Mouse (Mus musculus): ENCODE measurements around the gene Gm21905.

Gene Gm21905

GRCm38 (mm10) chr5:67946321-67946720 lies at the start of gene Gm21905:
Gm21905 (minus strand) TSS chr5:67946421.
- Histone ChIP-seq H3K4me1 (replicated peaks; ENCODE audit: low read depth, low read length) (no peaks in the 10 kb centered on the region), H3K36me3 (ENCODE audit: insufficient read depth, low read length) (no peaks in the 10 kb centered on the region), H3K9me3 (ENCODE audit: low read length) (peaks cover 10% of the 10 kb centered on the region), H3K4me3 (replicated peaks; ENCODE audit: low read length) (no peak within 1 kb of the TSS), H3K27me3 (ENCODE audit: insufficient read depth, low read length) (no peaks in the 10 kb centered on the region)
- TF ChIP-seq POU5F1 (IDR thresholded peaks at IDR 0.05; ENCODE audit: borderline replicate concordance, low read length) (no peak), NANOG (IDR thresholded peaks at IDR 0.05; ENCODE audit: borderline replicate concordance, low read length) (no peak), CTCF (conservative IDR thresholded peaks at IDR 0.05; ENCODE audit: low read length) (no peak)

- H3K27me3 ChIP-seq (ENCODE audit: insufficient read depth, low read length), result no peaks in the 10 kb centered on the region
- no peak for TF ChIP-seq CTCF (conservative IDR thresholded peaks at IDR 0.05; ENCODE audit: low read length)
- no peak for TF ChIP-seq POU5F1 (IDR thresholded peaks at IDR 0.05; ENCODE audit: borderline replicate concordance, low read length)
- no peak for TF ChIP-seq NANOG (IDR thresholded peaks at IDR 0.05; ENCODE audit: borderline replicate concordance, low read length)
- H3K4me3 ChIP-seq (replicated peaks; ENCODE audit: low read length), result no peak overlapping the region
- no peaks in the 10 kb centered on the region for H3K36me3 ChIP-seq (ENCODE audit: insufficient read depth, low read length)
- H3K4me1 ChIP-seq (replicated peaks; ENCODE audit: low read depth, low read length), result no peaks in the 10 kb centered on the region
- no peaks in the 10 kb centered on the region for H3K9me3 ChIP-seq (ENCODE audit: low read length)
These were observed 44.2 kb upstream of the Gm21905 start for GRCm38 (mm10) chr5:67990426-67990825.

GRCm38 (mm10) chr5:67981946-67982526 lies 35.8 kb upstream of the Gm21905 start:
- Histone ChIP-seq H3K27me3 (ENCODE audit: insufficient read depth, low read length) (no peaks in the 10 kb centered on the region), H3K9me3 (ENCODE audit: low read length) (no peaks in the 10 kb centered on the region), H3K36me3 (ENCODE audit: insufficient read depth, low read length) (no peaks in the 10 kb centered on the region), H3K4me1 (replicated peaks; ENCODE audit: low read depth, low read length) (no peaks in the 10 kb centered on the region), H3K4me3 (replicated peaks; ENCODE audit: low read length) (no peak overlapping the region)
- TF ChIP-seq NANOG (IDR thresholded peaks at IDR 0.05; ENCODE audit: borderline replicate concordance, low read length), result no peak
- no peak for TF ChIP-seq CTCF (conservative IDR thresholded peaks at IDR 0.05; ENCODE audit: low read length)
- TF ChIP-seq POU5F1 (IDR thresholded peaks at IDR 0.05; ENCODE audit: borderline replicate concordance, low read length), result no peak

- Histone ChIP-seq H3K27me3 (ENCODE audit: insufficient read depth, low read length) (no peaks in the 10 kb centered on the region), H3K4me1 (replicated peaks; ENCODE audit: low read depth, low read length) (no peaks in the 10 kb centered on the region), H3K4me3 (replicated peaks; ENCODE audit: low read length) (no peak overlapping the region), H3K9me3 (ENCODE audit: low read length) (no peaks in the 10 kb centered on the region), H3K36me3 (ENCODE audit: insufficient read depth, low read length) (no peaks in the 10 kb centered on the region)
- no peak for TF ChIP-seq POU5F1 (IDR thresholded peaks at IDR 0.05; ENCODE audit: borderline replicate concordance, low read length)
- no peak for TF ChIP-seq NANOG (IDR thresholded peaks at IDR 0.05; ENCODE audit: borderline replicate concordance, low read length)
- no peak for TF ChIP-seq CTCF (conservative IDR thresholded peaks at IDR 0.05; ENCODE audit: low read length)
These were observed 23.3 kb upstream of the Gm21905 start for GRCm38 (mm10) chr5:67969536-67969935.

GRCm38 (mm10) chr5:67961708-67962629 lies 15.7 kb upstream of the Gm21905 start:
- H3K4me3 ChIP-seq (replicated peaks; ENCODE audit: low read length), result no peak overlapping the region
- no peak for TF ChIP-seq NANOG (IDR thresholded peaks at IDR 0.05; ENCODE audit: borderline replicate concordance, low read length)
- TF ChIP-seq POU5F1 (IDR thresholded peaks at IDR 0.05; ENCODE audit: borderline replicate concordance, low read length), result no peak
- no peak for TF ChIP-seq CTCF (conservative IDR thresholded peaks at IDR 0.05; ENCODE audit: low read length)
- H3K4me1 ChIP-seq (replicated peaks; ENCODE audit: low read depth, low read length), result 0 out of 2 replicates have a peak, but pooled peaks cover 4% of the 10 kb centered on the region
- no peaks in the 10 kb centered on the region for H3K36me3 ChIP-seq (ENCODE audit: insufficient read depth, low read length)
- no peaks in the 10 kb centered on the region for H3K27me3 ChIP-seq (ENCODE audit: insufficient read depth, low read length)
- H3K9me3 ChIP-seq (ENCODE audit: low read length), result no peaks in the 10 kb centered on the region

- Histone ChIP-seq H3K9me3 (ENCODE audit: low read length) (no peaks in the 10 kb centered on the region), H3K27me3 (ENCODE audit: insufficient read depth, low read length) (no peaks in the 10 kb centered on the region), H3K4me3 (replicated peaks; ENCODE audit: low read length) (no peak overlapping the region), H3K36me3 (ENCODE audit: insufficient read depth, low read length) (no peaks in the 10 kb centered on the region), H3K4me1 (replicated peaks; ENCODE audit: low read depth, low read length) (0 out of 2 replicates have a peak, but pooled peaks cover 4% of the 10 kb centered on the region)
- TF ChIP-seq POU5F1 (IDR thresholded peaks at IDR 0.05; ENCODE audit: borderline replicate concordance, low read length), result no peak
- TF ChIP-seq NANOG (IDR thresholded peaks at IDR 0.05; ENCODE audit: borderline replicate concordance, low read length), result no peak
- TF ChIP-seq CTCF (conservative IDR thresholded peaks at IDR 0.05; ENCODE audit: low read length), result no peak
These were observed 9.3 kb upstream of the Gm21905 start for GRCm38 (mm10) chr5:67955486-67955885.

GRCm38 (mm10) chr5:67954097-67954496 lies 7.9 kb upstream of the Gm21905 start:
- no peaks in the 10 kb centered on the region for H3K27me3 ChIP-seq (ENCODE audit: insufficient read depth, low read length)
- H3K9me3 ChIP-seq (ENCODE audit: low read length), result no peaks in the 10 kb centered on the region
- no peaks in the 10 kb centered on the region for H3K4me1 ChIP-seq (replicated peaks; ENCODE audit: low read depth, low read length)
- no peak overlapping the region for H3K4me3 ChIP-seq (replicated peaks; ENCODE audit: low read length)
- H3K36me3 ChIP-seq (ENCODE audit: insufficient read depth, low read length), result no peaks in the 10 kb centered on the region
- no peak for TF ChIP-seq CTCF (conservative IDR thresholded peaks at IDR 0.05; ENCODE audit: low read length)
- TF ChIP-seq POU5F1 (IDR thresholded peaks at IDR 0.05; ENCODE audit: borderline replicate concordance, low read length), result no peak
- TF ChIP-seq NANOG (IDR thresholded peaks at IDR 0.05; ENCODE audit: borderline replicate concordance, low read length), result no peak

- no peaks in the 10 kb centered on the region for H3K4me1 ChIP-seq (replicated peaks; ENCODE audit: low read depth, low read length)
- no peaks in the 10 kb centered on the region for H3K36me3 ChIP-seq (ENCODE audit: insufficient read depth, low read length)
- peaks cover 10% of the 10 kb centered on the region for H3K9me3 ChIP-seq (ENCODE audit: low read length)
- TF ChIP-seq POU5F1 (IDR thresholded peaks at IDR 0.05; ENCODE audit: borderline replicate concordance, low read length) (no peak), NANOG (IDR thresholded peaks at IDR 0.05; ENCODE audit: borderline replicate concordance, low read length) (no peak)
- no peak overlapping the region for H3K4me3 ChIP-seq (replicated peaks; ENCODE audit: low read length)
- H3K27me3 ChIP-seq (ENCODE audit: insufficient read depth, low read length), result no peaks in the 10 kb centered on the region
These were observed 1.9 kb upstream of the Gm21905 start for GRCm38 (mm10) chr5:67948074-67948473.
